Mouse (Mus musculus): Measurements from ENCODE around the gene BC048403.

The BC048403 gene

GRCm38 (mm10) chr10:121739548-121740505 is at the start of gene BC048403:
Gene BC048403 (plus strand): TSS chr10:121739937.
- DNase-seq (ENCODE audit: low spot score in 2 of 2) = peak; percentile 64 to 85

- DNase-seq (ENCODE audit: low spot score in 2 of 2) = no peak
These were observed 46.7 kb upstream of the BC048403 start for GRCm38 (mm10) chr10:121692944-121693579.

GRCm38 (mm10) chr10:121694567-121694966 is 45.2 kb upstream of the BC048403 start:
- no peak for DNase-seq (ENCODE audit: low spot score in 2 of 2)

- DNase-seq (ENCODE audit: low spot score in 2 of 2) = peak in 1 of 2 experiments; percentile 44
These were observed 38.2 kb upstream of the BC048403 start for GRCm38 (mm10) chr10:121701296-121702248.

DNA sequence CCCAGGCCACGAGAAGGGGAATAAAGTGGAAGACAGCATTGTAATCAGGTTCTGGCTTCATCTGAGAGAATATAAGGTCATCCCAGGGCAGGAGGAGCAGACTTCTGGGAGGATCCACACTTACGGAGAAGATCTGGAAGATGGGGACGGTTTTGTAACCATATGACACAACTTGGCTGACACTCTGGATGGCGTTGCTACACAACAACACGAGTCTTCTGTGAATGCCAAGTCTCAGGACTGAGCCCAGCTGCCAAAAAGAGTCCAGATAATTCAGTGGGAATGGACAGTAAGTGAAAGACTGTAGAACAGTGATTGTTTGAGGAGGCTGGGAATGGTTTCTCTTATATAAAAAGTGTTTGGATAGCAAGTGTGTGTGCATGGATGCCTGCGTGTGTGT is 36.1 kb upstream of the BC048403 start:
- no peak for DNase-seq (ENCODE audit: low spot score in 2 of 2)

GRCm38 (mm10) chr10:121704871-121705270 is 34.9 kb upstream of the BC048403 start:
- DNase-seq (ENCODE audit: low spot score in 2 of 2) = no peak

- no peak for DNase-seq (ENCODE audit: low spot score in 2 of 2)
These were observed 34.2 kb upstream of the BC048403 start for GRCm38 (mm10) chr10:121705399-121706163.

DNA sequence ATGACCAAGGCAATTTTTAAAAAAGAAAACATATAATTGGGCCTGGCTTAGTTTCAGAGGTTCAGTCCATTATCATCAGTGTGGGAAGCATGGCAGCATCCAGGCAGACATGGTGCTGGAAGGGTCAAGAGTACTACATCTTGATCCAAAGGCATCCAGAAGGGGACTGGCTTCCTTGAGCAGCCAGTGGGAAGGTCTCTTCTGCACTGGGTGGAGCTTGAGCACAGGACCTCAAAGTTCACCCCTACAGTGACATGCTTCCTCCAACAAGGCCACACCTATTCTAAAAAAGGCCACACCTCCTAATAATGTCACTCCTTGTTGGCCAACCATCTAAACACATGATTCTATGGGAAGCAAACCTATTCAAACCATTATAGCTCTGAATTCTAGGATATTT is 22.9 kb upstream of the BC048403 start:
- DNase-seq (ENCODE audit: low spot score in 2 of 2) = no peak

DNA sequence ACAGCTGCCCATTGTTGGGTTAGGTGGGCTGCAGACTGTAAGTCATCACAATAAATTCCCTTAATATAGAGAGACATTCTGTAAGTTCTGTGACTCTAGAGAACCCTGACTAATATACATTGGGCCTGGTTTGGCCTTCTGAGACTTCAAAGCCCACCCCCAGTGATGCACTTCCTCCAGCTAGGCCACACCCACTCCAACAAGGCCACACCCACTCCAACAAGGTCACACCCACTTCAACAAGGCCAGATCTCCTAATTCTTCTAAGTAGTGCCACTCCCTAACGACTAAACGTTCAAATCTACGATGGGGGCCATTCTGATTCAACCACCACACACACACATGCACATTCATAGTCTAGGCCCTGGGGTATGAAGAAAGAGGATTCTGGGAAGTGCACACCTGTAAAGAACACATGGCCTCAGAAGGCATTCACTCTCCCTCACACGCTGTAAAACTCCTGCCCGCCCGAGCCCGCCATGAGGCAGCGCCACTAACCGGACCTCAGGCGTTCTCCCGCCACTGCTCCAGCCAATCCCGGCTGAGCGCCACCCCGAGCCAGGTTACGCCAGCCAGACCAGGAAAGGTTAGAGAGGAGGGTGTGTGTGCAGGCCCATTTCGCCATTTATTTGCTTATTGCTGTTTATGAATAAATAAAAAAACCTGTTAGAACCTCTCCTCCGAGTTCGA is 20.7 kb upstream of the BC048403 start:
- DNase-seq (ENCODE audit: low spot score in 2 of 2) = no peak

- DNase-seq (ENCODE audit: low spot score in 2 of 2) = no peak
These were observed 19.0 kb upstream of the BC048403 start for GRCm38 (mm10) chr10:121720701-121721100.

DNA sequence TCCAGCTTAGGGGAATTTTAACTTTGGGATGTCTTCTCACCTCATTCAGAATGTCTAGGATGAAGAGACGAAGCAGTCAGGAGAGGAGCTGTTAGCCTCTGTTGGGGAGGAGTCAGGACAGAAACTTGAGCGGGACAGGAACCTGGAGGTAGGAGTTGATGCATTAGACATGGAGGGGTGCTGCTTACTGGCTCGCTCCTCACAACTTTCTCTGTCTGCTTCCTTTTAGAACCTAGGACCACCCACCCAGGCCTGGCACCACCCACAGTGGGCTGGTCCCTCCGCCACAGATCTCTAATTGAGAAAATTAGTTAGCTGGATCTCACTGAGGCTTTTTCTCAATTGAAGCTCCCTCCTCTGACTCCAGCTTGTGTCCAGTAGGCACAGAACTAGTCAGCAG is 13.2 kb upstream of the BC048403 start:
- no peak for DNase-seq (ENCODE audit: low spot score in 2 of 2)

GRCm38 (mm10) chr10:121727151-121727550 is 12.6 kb upstream of the BC048403 start:
- no peak for DNase-seq (ENCODE audit: low spot score in 2 of 2)

DNA sequence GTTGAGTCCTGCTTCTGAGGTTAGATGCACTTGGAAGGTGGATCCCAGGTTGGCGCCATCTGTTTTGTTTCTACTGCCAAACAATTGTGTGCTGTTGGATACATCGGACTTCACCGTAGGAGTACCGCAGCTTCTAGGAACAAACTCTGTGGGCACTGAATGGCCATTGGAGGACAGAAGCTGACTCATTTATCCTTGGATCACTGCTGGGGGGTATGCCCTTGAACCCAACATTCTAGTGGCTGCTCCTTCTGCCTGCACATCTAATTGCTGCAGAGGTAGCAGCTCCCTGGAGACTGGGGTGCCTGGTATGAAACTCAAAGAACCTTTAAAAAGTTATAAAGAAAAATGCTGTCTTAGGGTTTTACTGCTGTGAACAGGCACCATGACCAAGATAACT is 11.5 kb upstream of the BC048403 start:
- DNase-seq (ENCODE audit: low spot score in 2 of 2) = no peak

DNA sequence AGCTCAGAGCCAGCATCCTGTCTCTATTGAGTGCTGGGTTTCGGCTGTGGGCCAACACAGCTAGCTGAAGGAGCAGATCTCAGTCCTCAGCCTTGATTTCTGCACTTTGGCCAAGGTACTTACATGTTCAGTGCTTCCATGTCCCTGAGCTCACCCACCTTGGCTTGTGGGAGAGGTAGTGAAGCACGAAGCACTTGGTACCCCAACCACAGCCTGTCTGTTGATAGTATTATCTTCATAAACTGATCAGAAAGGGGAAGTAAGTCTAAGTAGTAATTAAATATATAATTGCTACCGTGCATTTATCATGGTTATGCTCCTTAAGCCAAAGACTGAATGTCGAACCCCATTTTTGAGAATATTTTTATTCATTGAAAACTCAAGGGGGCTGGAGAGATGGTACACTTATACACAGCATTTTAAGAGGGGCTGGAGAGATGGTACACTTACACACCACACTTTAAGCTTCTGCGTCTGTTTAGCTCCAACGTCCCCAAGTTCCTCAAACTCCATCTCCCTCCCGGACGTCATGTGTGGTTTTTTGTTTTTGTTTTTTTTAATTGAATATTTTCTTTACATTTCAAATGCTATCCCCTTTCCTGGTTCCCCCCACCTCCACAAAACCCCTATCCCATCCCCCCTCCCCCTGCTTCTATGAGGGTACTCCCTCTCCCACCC is 8.6 kb upstream of the BC048403 start:
- no peak for DNase-seq (ENCODE audit: low spot score in 2 of 2)

- DNase-seq (ENCODE audit: low spot score in 2 of 2) = no peak
These were observed 7.2 kb upstream of the BC048403 start for GRCm38 (mm10) chr10:121732542-121732941.

- DNase-seq (ENCODE audit: low spot score in 2 of 2) = no peak
These were observed 2.5 kb upstream of the BC048403 start for GRCm38 (mm10) chr10:121737256-121737655.

GRCm38 (mm10) chr10:121742336-121742735 is 2.6 kb downstream of the BC048403 start:
- no peak for DNase-seq (ENCODE audit: low spot score in 2 of 2)

DNA sequence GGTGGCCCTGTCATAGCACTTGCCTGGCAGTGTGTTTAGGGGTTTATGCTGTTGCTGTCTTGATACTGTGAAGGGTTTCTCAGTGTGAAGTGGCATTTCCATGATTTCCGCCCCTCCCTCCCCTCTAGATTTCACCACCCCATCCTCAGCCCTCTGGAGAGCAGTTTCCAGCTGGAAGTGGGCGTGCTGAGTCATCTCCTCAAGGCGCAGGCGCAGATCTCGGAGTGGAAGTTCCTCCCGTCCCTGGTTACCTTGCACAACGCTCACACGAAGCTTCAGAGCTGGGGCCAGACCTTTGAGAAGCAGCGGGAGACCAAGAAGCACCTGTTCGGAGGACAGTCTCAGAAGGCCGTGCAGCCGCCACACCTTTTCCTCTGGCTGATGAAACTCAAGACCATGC is 10.4 kb downstream of the BC048403 start:
- DNase-seq (ENCODE audit: low spot score in 2 of 2) = no peak

GRCm38 (mm10) chr10:121754237-121754636 is 14.5 kb downstream of the BC048403 start:
- no peak for DNase-seq (ENCODE audit: low spot score in 2 of 2)

GRCm38 (mm10) chr10:121755822-121756221 is 16.1 kb downstream of the BC048403 start:
- no peak for DNase-seq (ENCODE audit: low spot score in 2 of 2)
